Mouse (Mus musculus) stomach, postnatal 0 days (tissue): Measurements from ENCODE around the gene Btnl6.

Experiments used
- CTCF ChIP-seq: IDR thresholded peaks from 2 replicates; pipeline ENCODE4 v1.5.1; 2016; ENCODE audit warnings: antibody characterized with exemption, low read depth, mild to moderate bottlenecking, moderate library complexity
- EP300 ChIP-seq: optimal IDR thresholded peaks from 2 replicates; pipeline ENCODE3; 2016; ENCODE audit warnings: antibody characterized with exemption

GRCm38 (mm10) chr17:34470491-34470890, 46.7 kb downstream of the Btnl6 start:
- TF ChIP-seq EP300 (no peak), CTCF (no peak)
